Comparison of ENCODE assay signal across 8 mouse cellular contexts in genomic region chr17:47593215-47593853, GRCm38 (mm10). TPM values are rescaled to one million over a fixed set of nuclear protein-coding genes. Genes with fewer than 3 reads are reported as not detected.
DNase-seq lines count a peak whose midpoint lies in the region; ATAC-seq lines count a peak whose summit lies in the region.

No protein-coding gene starts in this region.

- DNase-seq in adipocyte (ENCODE audit: low spot score) = peak; percentile 96
- DNase-seq in embryo, embryonic 10 days (ENCODE audit: low spot score) = peak; percentile 98
- DNase-seq in gastrocnemius, postnatal 10 days = peak; percentile 97
- DNase-seq in induced T-regulatory cell, adult 2 months (ENCODE audit: low read depth) = peak; percentile 98
- DNase-seq in left cerebral cortex, adult 9 months (ENCODE audit: low spot score in 2 of 2) = peak; percentile 51 to 87
- peak; percentile 94 for DNase-seq in right cerebral cortex, postnatal 14 days
- DNase-seq in urinary bladder, postnatal 36 days (ENCODE audit: low spot score in 2 of 2) = peak; percentile 88 to 93

- peak; percentile 61 for ATAC-seq in megakaryocyte progenitor cell, adult 5-6 weeks (replicated peaks; ENCODE audit: poor library complexity)

RNA-seq across cellular contexts. Expression of gene Bysl, which starts 18.0 kb away (rescaled TPM):
- total RNA-seq in gastrocnemius, postnatal 10 days (2021) = 10 to 100 TPM; 13.0 TPM
- total RNA-seq in megakaryocyte progenitor cell, adult 5-6 weeks (2015) = 9.8 and 11.6 TPM in 2 replicates
- 15.4 and 16.0 TPM in 2 replicates for total RNA-seq in megakaryocyte progenitor cell, adult 5-6 weeks (2017)

RNA-seq across cellular contexts. Expression of gene Med20, which starts 18.0 kb away (rescaled TPM):
- total RNA-seq in gastrocnemius, postnatal 10 days (2021) = 10 to 100 TPM; 14.7 to 15.5 TPM
- 20.4 and 23.8 TPM in 2 replicates for total RNA-seq in megakaryocyte progenitor cell, adult 5-6 weeks (2015)
- total RNA-seq in megakaryocyte progenitor cell, adult 5-6 weeks (2017) = 37.7 and 40.7 TPM in 2 replicates

RNA-seq across cellular contexts. Expression of gene Gm20517, which starts 18.1 kb away (rescaled TPM):
- 1 to 10 TPM; 1.8 to 2.1 TPM for total RNA-seq in gastrocnemius, postnatal 10 days (2021)
- 0.56 and 2.2 TPM in 2 replicates for total RNA-seq in megakaryocyte progenitor cell, adult 5-6 weeks (2015)
- total RNA-seq in megakaryocyte progenitor cell, adult 5-6 weeks (2017) = 3.4 and 3.6 TPM in 2 replicates

RNA-seq across cellular contexts. Expression of gene Usp49, which starts 37.2 kb away (rescaled TPM):
- total RNA-seq in gastrocnemius, postnatal 10 days (2021) = 1 to 10 TPM; 4.6 to 4.9 TPM
- total RNA-seq in megakaryocyte progenitor cell, adult 5-6 weeks (2015) = 4.8 and 5.9 TPM in 2 replicates
- total RNA-seq in megakaryocyte progenitor cell, adult 5-6 weeks (2017) = 4.5 and 6.4 TPM in 2 replicates

Comparison
In these comparisons a context has a peak if more than half of its experiments do, and no peak if none do; other contexts are left out.
1. Peak in every context shown above with its lines: DNase-seq and ATAC-seq.